Mouse (Mus musculus) heart, embryonic 10.5 days (tissue): ENCODE measurements around the gene Hpse2. TPM values are rescaled to one million over a fixed set of nuclear protein-coding genes. Genes with fewer than 3 reads are reported as not detected.
A peak's percentile ranks its signal among the peaks of the same experiment; 100 is the strongest.
"Not testable (repeated sequence)": the region's sequence is repeated elsewhere in the genome, so short reads cannot be mapped to it uniquely, and the experiment has no call there.

Source experiments
- DNase-seq: peaks from one replicate; pipeline ENCODE4 v3.0.0-alpha.2; 2017; ENCODE audit warnings: low spot score
- H3K27ac ChIP-seq: fragments of 300-500 bp; sonication (generic); 2 replicates; pipeline ENCODE4 v1.5.1; 2016; ENCODE audit warnings: mild to moderate bottlenecking
- H3K27me3 ChIP-seq: fragments of 300-500 bp; sonication (generic); 2 replicates; pipeline ENCODE4 v1.6.1; 2016; ENCODE audit warnings: mild to moderate bottlenecking; ENCODE audit not compliant: poor library complexity, insufficient read depth, severe bottlenecking
- H3K36me3 ChIP-seq: fragments of 300-500 bp; sonication (generic); 2 replicates; pipeline ENCODE4 v1.6.1; 2016; ENCODE audit warnings: mild to moderate bottlenecking, moderate library complexity
- H3K4me1 ChIP-seq: fragments of 300-500 bp; sonication (generic); 2 replicates; pipeline ENCODE4 v1.6.1; 2016; ENCODE audit warnings: mild to moderate bottlenecking
- H3K4me3 ChIP-seq: fragments of 300-500 bp; sonication (generic); 2 replicates; pipeline ENCODE4 v1.5.1; 2016; ENCODE audit warnings: mild to moderate bottlenecking, moderate library complexity
- H3K9me3 ChIP-seq: fragments of 300-500 bp; sonication (generic); 2 replicates; pipeline ENCODE4 v1.6.1; 2016; ENCODE audit warnings: mild to moderate bottlenecking, moderate library complexity
- WGBS: fragments of 180-500 bp; shearing (Covaris S2); methylation state at CpG from one replicate; pipeline ENCODE4 v1.1.7; 2016; 5-methylcytosine and 5-hydroxymethylcytosine counted together
- polyA plus RNA-seq: library from polyadenylated mRNA; unstranded; fragments of >200 nt; fragmentation: Nextera tagmentation; extraction: Ambion mirVana; gene quantifications from 2 replicates; pipeline ENCODE4 v1.2.1, GENCODE M21; 2016

Gene Hpse2
- polyA plus RNA-seq, 1 experiment from 2014 or later, result 0.29 TPM

GRCm38 (mm10) chr19:43384346-43384977, 3.7 kb downstream of the Hpse2 start:
- WGBS, result 1% methylated on average over 19 of the region's 19 CpGs
- H3K36me3 ChIP-seq, result no peaks in the 10 kb centered on the region
- H3K27me3 ChIP-seq, result peaks cover 72% of the 10 kb centered on the region
- H3K4me3 ChIP-seq, result peak overlapping the region; percentile 57
- no peak for DNase-seq
- H3K27ac ChIP-seq, result peak overlapping the region; percentile 6; the same call in 1 of the 2 replicates
- peaks cover 30% of the 10 kb centered on the region for H3K4me1 ChIP-seq
- no peaks in the 10 kb centered on the region for H3K9me3 ChIP-seq

- Histone ChIP-seq H3K27me3 (no peaks in the 10 kb centered on the region), H3K27ac (no peak overlapping the region), H3K4me1 (no peaks in the 10 kb centered on the region), H3K4me3 (no peak overlapping the region), H3K36me3 (no peaks in the 10 kb centered on the region), H3K9me3 (no peaks in the 10 kb centered on the region)
- no peak for DNase-seq
- 81% methylated on average over 3 of the region's 3 CpGs for WGBS
Observed at GRCm38 (mm10) chr19:43358830-43359229, 29.3 kb downstream of the Hpse2 start.

- Histone ChIP-seq H3K9me3 (no peaks in the 10 kb centered on the region), H3K4me1 (no peaks in the 10 kb centered on the region)
- no peak for DNase-seq
Observed at GRCm38 (mm10) chr19:43311125-43311524, 77.0 kb downstream of the Hpse2 start.

GRCm38 (mm10) chr19:43306756-43307155, 81.4 kb downstream of the Hpse2 start:
- Histone ChIP-seq H3K27ac (no peak overlapping the region), H3K9me3 (no peaks in the 10 kb centered on the region), H3K36me3 (no peaks in the 10 kb centered on the region), H3K4me3 (no peak overlapping the region), H3K27me3 (no peaks in the 10 kb centered on the region), H3K4me1 (no peaks in the 10 kb centered on the region)
- no peak for DNase-seq

More at GRCm38 (mm10) chr19:43311125-43311524, 77.0 kb downstream of the Hpse2 start:
- Histone ChIP-seq H3K27me3 (no peaks in the 10 kb centered on the region), H3K4me3 (no peak overlapping the region), H3K36me3 (no peaks in the 10 kb centered on the region), H3K27ac (no peak overlapping the region)

- H3K4me3 ChIP-seq, H3K9me3 ChIP-seq, H3K27me3 ChIP-seq, H3K36me3 ChIP-seq, H3K27ac ChIP-seq, DNase-seq, H3K4me1 ChIP-seq: not testable (repeated sequence)
- 91% methylated on average over 1 of the region's 1 CpGs for WGBS
Observed at GRCm38 (mm10) chr19:43281336-43281735, 106.8 kb downstream of the Hpse2 start.

- Histone ChIP-seq H3K27me3 (no peaks in the 10 kb centered on the region), H3K9me3 (no peaks in the 10 kb centered on the region), H3K4me3 (no peak overlapping the region), H3K36me3 (no peaks in the 10 kb centered on the region), H3K4me1 (no peaks in the 10 kb centered on the region), H3K27ac (no peak overlapping the region)
- WGBS, result 83% methylated on average over 4 of the region's 4 CpGs
- no peak for DNase-seq
Observed at GRCm38 (mm10) chr19:43243993-43244392, 144.2 kb downstream of the Hpse2 start.

GRCm38 (mm10) chr19:43231711-43232110, 156.4 kb downstream of the Hpse2 start:
- 78% methylated on average over 3 of the region's 3 CpGs for WGBS
- no peak for DNase-seq

GRCm38 (mm10) chr19:43193562-43193961, 194.6 kb downstream of the Hpse2 start:
- no peak overlapping the region for H3K4me3 ChIP-seq
- WGBS, result 76% methylated on average over 3 of the region's 3 CpGs
- no peak for DNase-seq

More at GRCm38 (mm10) chr19:43231711-43232110, 156.4 kb downstream of the Hpse2 start:
- H3K4me3 ChIP-seq, result no peak overlapping the region
- no peaks in the 10 kb centered on the region for H3K4me1 ChIP-seq
- no peaks in the 10 kb centered on the region for H3K27me3 ChIP-seq
- no peak overlapping the region for H3K27ac ChIP-seq
- H3K36me3 ChIP-seq, result no peaks in the 10 kb centered on the region
- no peaks in the 10 kb centered on the region for H3K9me3 ChIP-seq

GRCm38 (mm10) chr19:43175437-43175965, 212.7 kb downstream of the Hpse2 start:
- H3K9me3 ChIP-seq, result no peaks in the 10 kb centered on the region
- DNase-seq, result no peak
- H3K27me3 ChIP-seq, result no peaks in the 10 kb centered on the region
- H3K36me3 ChIP-seq, result no peaks in the 10 kb centered on the region
- H3K4me3 ChIP-seq, result no peak overlapping the region
- 74% methylated on average over 3 of the region's 3 CpGs for WGBS
- no peak overlapping the region for H3K27ac ChIP-seq
- no peaks in the 10 kb centered on the region for H3K4me1 ChIP-seq

More at GRCm38 (mm10) chr19:43193562-43193961, 194.6 kb downstream of the Hpse2 start:
- Histone ChIP-seq H3K27me3 (no peaks in the 10 kb centered on the region), H3K27ac (no peak overlapping the region), H3K9me3 (no peaks in the 10 kb centered on the region), H3K36me3 (no peaks in the 10 kb centered on the region), H3K4me1 (no peaks in the 10 kb centered on the region)

GRCm38 (mm10) chr19:43174812-43175211, 213.3 kb downstream of the Hpse2 start:
- Histone ChIP-seq H3K27me3 (no peaks in the 10 kb centered on the region), H3K36me3 (no peaks in the 10 kb centered on the region), H3K4me1 (no peaks in the 10 kb centered on the region), H3K4me3 (no peak overlapping the region), H3K9me3 (no peaks in the 10 kb centered on the region), H3K27ac (no peak overlapping the region)
- WGBS, result 10% methylated on average over 2 of the region's 2 CpGs
- DNase-seq, result no peak

- Histone ChIP-seq H3K9me3 (no peaks in the 10 kb centered on the region), H3K27ac (no peak overlapping the region), H3K4me1 (no peaks in the 10 kb centered on the region), H3K4me3 (no peak overlapping the region), H3K36me3 (no peaks in the 10 kb centered on the region), H3K27me3 (no peaks in the 10 kb centered on the region)
- whole genome bisulfite sequencing, result 76% methylated on average over 8 of the region's 8 CpGs
- no peak for DNase-seq
Observed at GRCm38 (mm10) chr19:43156085-43156484, 232.1 kb downstream of the Hpse2 start.

GRCm38 (mm10) chr19:43155582-43155981, 232.6 kb downstream of the Hpse2 start:
- 87% methylated on average over 5 of the region's 5 CpGs for WGBS
- H3K27ac ChIP-seq, result no peak overlapping the region
- no peaks in the 10 kb centered on the region for H3K36me3 ChIP-seq
- no peaks in the 10 kb centered on the region for H3K9me3 ChIP-seq
- no peak for DNase-seq
- H3K4me1 ChIP-seq, result no peaks in the 10 kb centered on the region
- no peak overlapping the region for H3K4me3 ChIP-seq
- no peaks in the 10 kb centered on the region for H3K27me3 ChIP-seq

- no peaks in the 10 kb centered on the region for H3K27me3 ChIP-seq
- H3K4me1 ChIP-seq, result no peaks in the 10 kb centered on the region
- H3K36me3 ChIP-seq, result no peaks in the 10 kb centered on the region
- H3K9me3 ChIP-seq, result no peaks in the 10 kb centered on the region
- no peak for DNase-seq
- WGBS, result 84% methylated on average over 6 of the region's 6 CpGs
- H3K27ac ChIP-seq, result no peak overlapping the region
- H3K4me3 ChIP-seq, result no peak overlapping the region
Observed at GRCm38 (mm10) chr19:43147901-43148300, 240.3 kb downstream of the Hpse2 start.

GRCm38 (mm10) chr19:43146820-43147219, 241.3 kb downstream of the Hpse2 start:
- Histone ChIP-seq H3K27me3 (no peaks in the 10 kb centered on the region), H3K9me3 (no peaks in the 10 kb centered on the region), H3K4me1 (no peaks in the 10 kb centered on the region), H3K4me3 (no peak overlapping the region), H3K36me3 (no peaks in the 10 kb centered on the region), H3K27ac (no peak overlapping the region)
- 71% methylated on average over 7 of the region's 7 CpGs for WGBS
- no peak for DNase-seq
